Mouse (Mus musculus): ENCODE results near the gene Suox. TPM values are rescaled to one million over a fixed set of nuclear protein-coding genes. Genes with fewer than 3 reads are reported as not detected.
"Not testable (repeated sequence)": the region's sequence is repeated elsewhere in the genome, so short reads cannot be mapped to it uniquely, and the experiment has no call there.

Gene Suox
- polyA plus RNA-seq, 1 experiment = 21.0 TPM

DNA sequence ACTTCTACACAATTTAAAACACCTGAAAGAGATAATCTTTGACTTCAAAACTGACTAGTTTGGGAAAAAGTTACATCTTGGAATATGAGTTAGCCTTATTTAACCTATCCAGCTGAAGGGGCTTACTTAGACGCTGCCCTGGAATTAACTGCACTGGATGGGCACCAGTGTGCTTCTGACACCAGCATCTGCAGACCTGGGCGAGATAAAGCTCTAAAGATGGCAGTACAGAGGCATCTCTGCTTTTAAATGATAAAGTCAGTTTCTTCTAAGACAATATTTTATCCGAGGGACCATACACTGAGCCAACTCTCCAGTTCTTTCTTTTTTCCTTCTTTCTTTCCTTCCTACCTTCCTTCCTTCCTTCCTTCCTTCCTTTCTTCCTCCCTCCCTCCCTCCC lies 9.1 kb downstream of the Suox start:
- no peak for DNase-seq (ENCODE audit: low spot score)

GRCm38 (mm10) chr10:128663441-128664220 lies 10.2 kb downstream of the Suox start:
- no peak for DNase-seq (ENCODE audit: low spot score)

GRCm38 (mm10) chr10:128662465-128662864 lies 11.4 kb downstream of the Suox start:
- no peak for DNase-seq (ENCODE audit: low spot score)

DNA sequence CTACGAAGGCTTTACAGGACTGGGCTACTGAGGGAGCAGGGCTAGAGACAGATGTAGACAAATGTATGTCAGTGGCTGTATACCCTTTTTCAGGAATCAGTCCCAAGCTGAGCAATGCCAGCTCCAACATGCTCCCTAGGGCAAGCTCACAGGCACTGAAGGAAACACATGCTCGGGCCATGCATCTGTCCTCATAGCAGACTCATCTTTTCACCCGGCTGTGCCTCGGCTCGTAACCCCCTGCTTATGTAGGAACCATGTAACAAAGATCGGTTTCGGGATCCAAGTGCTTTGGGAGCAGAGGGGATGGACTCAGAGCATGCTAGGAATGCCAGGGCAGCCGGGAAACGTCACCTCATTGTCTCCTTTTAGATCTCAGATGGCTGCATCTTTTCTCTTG lies 14.4 kb downstream of the Suox start:
- no peak for DNase-seq (ENCODE audit: low spot score)

DNA sequence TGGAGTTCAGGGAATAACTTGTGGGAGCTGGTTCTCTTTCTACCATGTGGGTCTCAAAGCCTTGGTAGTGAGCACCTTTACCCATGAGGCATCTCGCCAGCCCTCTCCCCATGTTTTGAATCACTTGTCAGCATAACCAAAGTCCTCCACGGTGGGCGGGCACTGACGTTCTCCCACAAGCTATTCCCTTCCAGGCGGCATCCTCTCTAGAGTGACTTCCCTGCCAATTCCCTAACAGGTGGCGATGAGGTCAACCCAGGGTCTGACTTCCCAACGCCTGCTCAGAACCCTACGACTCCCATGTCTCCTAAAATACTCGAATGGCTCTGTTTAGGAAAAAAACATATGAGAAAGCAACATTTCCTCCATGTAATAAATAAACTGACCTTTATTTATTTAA lies 16.0 kb downstream of the Suox start:
- no peak for DNase-seq (ENCODE audit: low spot score)

DNA sequence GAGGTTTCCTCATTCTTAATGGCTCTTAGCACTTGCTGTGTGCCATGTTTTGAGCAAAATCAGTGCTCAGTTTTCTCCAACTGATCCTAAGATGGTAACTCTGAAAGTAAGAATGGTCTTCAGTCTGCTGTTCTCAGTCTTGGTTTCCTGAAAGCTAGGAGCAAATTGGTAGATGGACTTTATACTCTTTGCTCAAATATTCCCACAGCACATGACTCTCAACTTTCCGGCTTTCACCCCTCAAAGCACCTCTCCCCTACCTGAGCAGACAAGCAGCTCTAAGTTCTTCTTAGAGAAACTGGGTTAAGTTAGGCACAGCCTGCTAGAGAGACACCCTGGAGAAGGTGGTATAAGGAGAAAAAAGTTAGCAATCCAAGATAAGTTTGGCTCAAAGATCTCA lies 17.1 kb downstream of the Suox start:
- DNase-seq (ENCODE audit: low spot score) = no peak

GRCm38 (mm10) chr10:128655254-128655653 lies 18.6 kb downstream of the Suox start:
- DNase-seq (ENCODE audit: low spot score) = no peak

DNA sequence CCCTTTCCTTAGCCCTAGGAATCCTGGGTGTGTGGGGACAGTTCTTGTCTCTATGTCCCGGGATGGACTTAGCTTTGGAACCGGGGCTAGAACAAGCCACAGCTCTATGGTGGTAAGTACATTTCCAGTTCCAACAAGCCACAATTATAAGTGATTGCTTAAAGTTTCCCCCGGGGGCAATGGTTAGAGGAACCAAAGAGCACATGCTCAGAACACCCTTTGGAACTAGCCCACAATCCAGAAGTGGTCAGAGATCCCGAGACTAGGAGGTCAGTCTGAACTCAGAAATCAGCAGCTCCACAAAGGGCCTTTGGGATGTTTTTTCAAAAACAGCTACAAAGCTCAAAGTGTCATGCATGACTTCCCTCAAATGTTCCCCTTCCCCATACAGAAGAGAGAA lies 20.0 kb downstream of the Suox start:
- DNase-seq (ENCODE audit: low spot score) = no peak

GRCm38 (mm10) chr10:128646139-128647089 lies 27.5 kb downstream of the Suox start:
- no peak for DNase-seq (ENCODE audit: low spot score)

GRCm38 (mm10) chr10:128645111-128646011 lies 28.5 kb downstream of the Suox start, which contains the start of gene Ikzf4:
Gene Ikzf4, minus strand, starts transcription at chr10:128645991.
- DNase-seq (ENCODE audit: low spot score) = no peak

GRCm38 (mm10) chr10:128642749-128643148 lies 31.1 kb downstream of the Suox start:
- no peak for DNase-seq (ENCODE audit: low spot score)

DNA sequence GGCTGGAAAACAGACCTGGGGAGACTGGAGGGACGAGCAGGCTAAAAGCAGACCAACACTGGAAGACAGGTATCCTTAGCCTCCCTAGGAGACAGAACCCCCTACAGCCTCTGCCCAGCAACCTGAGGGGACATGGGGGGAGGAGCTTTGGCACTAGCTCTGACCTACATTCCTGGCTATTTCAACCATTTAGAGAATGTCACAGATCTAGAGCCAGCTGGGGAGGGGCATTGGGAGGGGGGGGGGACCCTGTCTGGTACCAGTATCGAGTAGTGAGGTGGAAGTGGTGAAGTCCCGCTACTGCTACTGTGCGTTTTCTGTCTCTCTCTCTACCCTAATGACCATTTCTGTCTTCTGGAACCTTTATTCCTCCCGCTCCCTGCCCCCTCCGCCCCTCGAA lies 32.0 kb downstream of the Suox start:
- no peak for DNase-seq (ENCODE audit: low spot score)

DNA sequence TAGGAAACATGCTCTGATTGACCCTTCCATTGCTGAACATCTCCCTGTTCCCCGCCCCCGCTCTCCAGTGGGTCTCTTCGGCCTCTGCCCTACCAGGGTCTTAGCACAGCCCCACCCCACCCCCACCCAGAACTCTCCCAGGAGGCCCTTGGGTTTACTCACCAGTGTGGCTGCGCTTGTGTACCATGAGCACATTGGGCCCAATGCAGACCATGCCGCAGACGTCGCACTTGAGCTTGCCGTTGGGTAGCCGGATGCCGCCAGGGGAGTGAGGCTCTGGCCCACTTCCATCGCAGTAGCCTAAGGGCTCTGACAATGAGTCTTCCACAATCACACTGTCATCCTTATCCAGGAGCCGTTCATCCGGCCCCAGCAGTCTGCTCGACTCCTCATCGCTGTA lies 33.0 kb downstream of the Suox start:
- DNase-seq (ENCODE audit: low spot score) = no peak

DNA sequence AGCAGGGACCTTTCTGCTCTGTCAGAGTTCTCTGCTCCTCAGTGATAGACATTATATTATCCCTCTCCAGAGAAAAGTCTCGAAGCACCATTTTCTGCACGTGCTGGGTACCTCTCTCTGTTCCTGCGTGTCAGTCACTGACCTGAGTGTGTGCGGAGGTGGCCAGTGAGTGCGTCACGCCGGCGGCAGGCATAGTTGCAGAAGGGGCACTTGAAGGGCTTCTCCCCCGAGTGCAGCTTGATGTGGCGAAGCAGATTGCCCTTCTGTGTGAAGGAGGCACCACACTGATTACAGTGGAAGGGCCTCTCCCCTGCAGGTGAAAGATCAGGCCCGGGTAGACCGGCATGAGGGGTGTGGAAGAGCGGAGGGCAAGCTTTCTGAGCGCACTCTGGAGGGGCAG lies 33.9 kb downstream of the Suox start:
- no peak for DNase-seq (ENCODE audit: low spot score)

DNA sequence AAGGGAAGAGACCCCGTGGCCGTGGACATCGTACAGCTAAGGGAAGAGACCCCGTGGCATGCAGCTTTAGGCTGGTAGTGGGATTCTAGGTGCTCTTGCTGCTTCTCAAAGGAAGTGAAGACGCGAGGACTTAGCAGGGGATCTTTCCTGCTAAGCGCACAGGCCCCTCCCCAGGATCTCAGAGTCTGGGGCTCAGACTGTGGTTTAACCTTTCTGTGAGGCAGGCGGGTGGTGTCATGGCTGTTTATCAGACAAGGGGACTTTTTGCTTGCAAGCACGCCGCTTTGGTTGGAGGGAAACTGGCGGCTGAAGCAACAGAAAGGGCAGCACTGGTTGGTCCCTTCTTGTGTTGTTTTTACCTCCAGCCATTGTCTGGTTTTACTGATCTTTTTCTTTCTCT lies 36.9 kb downstream of the Suox start:
- DNase-seq (ENCODE audit: low spot score) = no peak

- no peak for DNase-seq (ENCODE audit: low spot score)
Observed at GRCm38 (mm10) chr10:128636561-128636960, 37.3 kb downstream of the Suox start.

- no peak for DNase-seq (ENCODE audit: low spot score)
Observed at GRCm38 (mm10) chr10:128635697-128636096, 38.2 kb downstream of the Suox start.

GRCm38 (mm10) chr10:128631571-128631970 lies 42.3 kb downstream of the Suox start:
- DNase-seq (ENCODE audit: low spot score) = no peak

GRCm38 (mm10) chr10:128630306-128630705 lies 43.6 kb downstream of the Suox start:
- not testable (repeated sequence) for DNase-seq (ENCODE audit: low spot score)

GRCm38 (mm10) chr10:128629746-128630145 lies 44.1 kb downstream of the Suox start:
- DNase-seq (ENCODE audit: low spot score) = no peak

DNA sequence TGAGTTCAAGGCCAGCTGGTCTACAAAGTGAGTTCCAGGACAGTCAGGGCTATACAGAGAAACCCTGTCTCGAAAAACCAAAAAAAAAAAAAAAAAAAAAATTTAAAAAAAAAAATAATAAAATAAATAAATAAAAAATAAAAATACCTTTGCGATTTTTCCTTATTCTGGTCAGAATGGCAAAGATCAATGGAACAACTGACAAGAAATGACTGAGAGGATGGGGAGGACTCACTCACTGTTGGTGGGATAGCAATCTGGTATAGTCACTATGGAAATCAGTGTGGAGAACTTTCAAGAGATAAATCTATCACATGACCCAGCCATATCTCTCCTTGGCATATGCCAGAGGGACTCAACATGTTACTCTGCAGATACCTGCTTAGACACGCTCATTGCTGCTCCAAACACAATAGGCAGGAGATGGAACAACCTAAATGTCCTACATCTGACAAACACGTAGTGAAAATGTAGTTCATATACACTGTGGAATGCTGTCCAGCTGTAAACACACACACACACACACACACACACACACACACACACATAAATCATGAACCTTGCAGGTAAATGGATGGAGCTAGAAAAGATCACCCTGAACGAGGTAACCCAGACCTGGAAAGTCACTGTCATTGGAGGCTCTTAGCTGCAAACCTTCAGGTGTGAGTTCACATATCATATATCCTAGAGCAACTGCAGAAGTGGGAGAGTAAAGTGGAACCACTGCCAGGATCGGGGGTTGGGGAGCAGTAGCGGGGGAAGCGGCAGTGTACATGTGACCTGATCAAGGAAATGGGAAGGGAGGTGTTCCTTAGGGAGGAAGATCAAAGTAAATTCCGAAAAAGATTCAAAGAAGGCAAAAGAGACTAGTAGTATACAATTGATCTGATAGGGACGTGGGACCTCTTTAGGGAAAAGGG lies 46.2 kb downstream of the Suox start:
- no peak for DNase-seq (ENCODE audit: low spot score)
